Mouse (Mus musculus) liver (tissue): ENCODE measurements around the gene Cryba1.
A peak's percentile ranks its signal among the peaks of the same experiment; 100 is the strongest.

Experiments used
- DNase-seq: peaks from one replicate; pipeline ENCODE4 v3.0.0-alpha.2; 2020; ENCODE audit warnings: mixed read lengths

Cryba1 gene

DNA sequence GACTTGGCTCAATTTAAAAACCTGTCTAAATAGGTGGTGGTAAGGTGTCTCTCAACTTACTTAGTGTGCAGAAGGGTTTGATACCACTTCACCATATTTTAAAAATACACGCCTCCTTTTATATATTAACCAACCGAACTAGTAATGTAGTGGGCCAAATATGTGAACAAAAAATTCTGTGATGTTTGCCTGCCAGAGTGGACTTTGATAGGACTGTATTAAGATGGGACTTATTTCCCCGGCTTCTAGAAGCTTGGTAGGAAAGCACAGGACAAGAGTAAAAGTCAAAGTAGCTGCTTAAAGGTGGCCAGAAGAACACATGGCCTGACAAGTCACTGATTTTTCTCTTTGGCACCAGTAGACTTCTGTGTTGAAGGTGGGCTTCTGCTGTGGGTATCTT is 11.3 kb downstream of the Cryba1 start:
- DNase-seq = no peak

DNA sequence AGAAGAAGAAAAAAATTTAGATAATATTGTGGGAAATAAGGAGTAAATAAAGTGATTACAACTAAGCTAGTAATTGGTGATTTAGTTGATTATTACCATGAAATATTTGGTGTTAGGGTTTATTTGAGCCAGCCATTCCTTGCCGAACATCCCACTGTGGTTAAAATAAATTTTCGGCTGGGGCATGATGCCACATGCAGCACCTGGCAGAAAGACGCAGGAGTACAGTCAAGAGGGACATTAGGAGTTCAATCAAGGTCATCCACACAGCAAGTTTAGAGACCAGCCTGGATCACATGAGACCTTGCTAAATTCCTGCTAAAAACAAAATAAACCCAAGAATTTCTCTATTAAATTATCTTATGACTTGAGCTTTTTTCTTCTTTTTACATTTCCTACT is 16.0 kb downstream of the Cryba1 start:
- no peak for DNase-seq

DNA sequence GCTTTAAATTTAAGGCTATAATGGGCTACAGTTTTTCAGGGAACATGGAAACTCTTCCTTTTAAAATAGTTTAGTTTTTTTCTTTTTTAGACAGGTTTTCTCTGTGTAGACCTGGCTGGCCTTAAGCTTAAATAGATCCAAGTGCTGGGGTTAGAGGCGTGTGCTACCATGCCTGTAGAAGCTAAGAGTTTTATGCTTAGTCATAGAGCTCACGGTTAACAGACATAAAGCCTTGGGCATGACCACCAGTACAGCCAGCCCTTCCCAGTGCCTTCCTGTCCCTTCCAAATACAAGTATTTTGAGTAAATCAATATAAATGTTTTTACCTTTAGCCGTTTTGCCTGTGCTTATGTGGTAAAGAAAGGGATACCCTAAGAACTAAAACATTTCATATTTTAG is 19.2 kb downstream of the Cryba1 start:
- no peak for DNase-seq

DNA sequence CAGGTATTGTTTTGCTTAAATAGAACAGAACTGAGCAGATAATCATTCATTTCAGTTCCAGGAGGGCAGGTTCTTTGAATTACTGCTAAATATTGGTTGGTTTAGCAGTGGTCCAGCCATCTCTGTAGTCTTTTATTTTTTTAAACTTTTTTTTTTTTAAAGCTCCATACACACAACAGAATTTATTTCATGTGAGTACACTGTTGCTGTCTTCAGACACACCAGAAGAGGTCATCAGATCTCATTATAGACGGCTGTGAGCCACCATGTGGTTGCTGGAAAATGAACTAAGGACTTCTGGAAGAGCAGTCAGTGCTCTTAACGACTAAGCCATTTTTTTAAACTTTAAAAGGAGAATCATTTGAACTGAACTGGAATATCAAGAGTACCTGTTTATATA is 27.9 kb downstream of the Cryba1 start:
- no peak for DNase-seq

DNA sequence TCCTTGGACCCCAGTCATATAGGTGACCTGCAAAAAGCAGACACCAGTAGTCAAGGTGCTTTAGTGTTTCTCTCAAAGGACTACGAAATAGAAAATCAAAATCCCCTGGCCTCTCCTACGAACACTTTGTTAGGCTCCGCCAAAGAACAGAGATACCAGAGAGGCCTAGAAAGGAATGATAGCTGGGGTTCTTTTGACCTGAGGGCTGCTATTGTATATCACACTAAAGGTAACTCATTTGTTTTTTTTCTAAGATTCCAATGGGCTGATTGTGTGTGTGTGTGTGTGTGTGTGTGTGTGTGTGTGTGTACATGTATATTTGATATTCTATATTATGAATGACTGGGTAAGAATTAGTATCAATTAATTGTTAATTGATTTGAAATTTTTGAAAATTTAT is 32.1 kb downstream of the Cryba1 start:
- DNase-seq = no peak

DNA sequence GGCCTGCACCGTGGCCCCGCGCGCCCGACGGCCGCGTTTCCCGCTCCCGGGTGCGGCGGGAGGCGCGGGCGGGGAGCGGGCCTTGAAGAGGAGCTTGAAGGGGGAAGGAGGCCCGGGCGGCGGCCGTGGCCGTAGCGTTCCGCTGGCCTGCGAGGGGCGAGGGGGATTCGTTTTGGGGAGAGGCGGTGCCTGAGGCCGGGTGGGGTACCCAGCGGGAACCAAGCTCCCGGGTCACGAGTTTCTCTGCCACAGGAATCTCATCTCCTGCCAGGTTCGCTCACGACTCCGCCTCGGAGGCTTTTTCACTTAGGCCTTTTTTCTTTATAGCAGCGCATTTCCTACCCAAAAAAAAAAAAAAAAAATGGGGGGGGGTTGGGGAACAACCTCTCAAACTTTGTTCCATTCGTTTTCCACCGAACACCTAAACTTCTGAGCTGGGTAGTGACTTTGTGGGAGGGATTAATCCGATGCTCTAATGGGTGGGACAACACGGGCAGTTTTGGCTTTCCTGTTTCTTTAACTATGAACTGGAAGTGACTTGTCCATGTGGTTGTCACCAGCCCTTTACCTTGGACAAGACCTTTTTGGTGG is 37.4 kb downstream of the Cryba1 start:
- DNase-seq = peak; percentile 27

DNA sequence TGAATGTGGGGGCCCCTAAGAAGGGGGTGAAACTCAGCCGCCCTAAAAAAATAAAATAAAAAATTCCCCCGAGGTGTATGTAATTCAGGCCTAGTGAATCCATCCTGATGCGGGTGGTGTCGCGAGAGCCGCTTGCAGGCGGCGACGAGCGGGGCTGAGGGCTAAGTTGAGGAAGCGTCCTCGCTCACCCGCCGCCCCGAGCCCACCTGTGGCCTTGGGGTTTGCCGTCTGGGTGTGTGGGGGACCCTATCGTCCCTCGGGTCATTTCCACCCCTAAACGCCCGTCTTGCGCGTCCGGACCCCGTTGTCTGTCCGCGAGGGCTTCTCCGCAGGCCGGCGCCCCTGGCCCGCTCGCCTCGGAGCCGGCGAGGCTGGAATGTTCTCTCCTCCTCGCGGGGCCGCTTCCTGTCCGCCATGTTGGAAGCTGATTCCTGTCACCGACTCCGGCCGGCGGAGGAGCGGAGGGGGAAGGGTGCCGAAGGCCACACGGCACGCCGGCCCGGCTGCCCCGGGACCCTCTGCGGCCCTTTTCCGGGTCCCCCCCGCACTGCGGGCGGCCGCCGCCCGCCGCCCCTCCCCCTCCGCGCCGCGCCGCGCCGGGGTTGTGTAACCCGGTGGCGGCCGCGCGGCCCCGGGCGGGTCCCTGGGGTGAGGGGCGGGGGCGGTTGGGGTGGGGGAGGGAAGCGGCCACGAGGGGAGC is 38.1 kb downstream of the Cryba1 start:
- DNase-seq = peak; percentile 75

DNA sequence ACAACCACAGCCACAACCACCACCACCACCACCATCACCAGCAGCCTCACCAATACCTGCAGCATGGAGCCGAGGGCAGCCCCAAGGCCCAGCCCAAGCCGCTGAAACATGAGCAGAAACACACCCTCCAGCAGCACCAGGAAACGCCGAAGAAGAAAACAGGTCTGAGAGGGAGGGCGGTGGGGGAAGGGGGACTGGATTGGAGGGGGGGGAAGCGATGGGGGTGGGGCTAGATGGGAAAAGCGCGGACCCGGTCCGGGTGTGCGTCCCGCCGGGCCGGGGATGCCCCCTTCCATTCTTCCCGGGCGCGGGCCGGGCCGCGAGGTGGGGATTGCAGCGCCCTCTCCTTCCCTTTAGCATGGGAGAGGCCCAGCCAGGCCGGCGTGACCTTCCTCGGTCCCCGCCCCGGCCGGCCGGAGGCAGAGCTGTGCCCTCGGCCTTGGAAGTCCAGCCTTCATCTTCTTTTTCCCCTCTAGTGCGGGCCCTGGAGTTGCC is 38.7 kb downstream of the Cryba1 start:
- peak; percentile 67 for DNase-seq

DNA sequence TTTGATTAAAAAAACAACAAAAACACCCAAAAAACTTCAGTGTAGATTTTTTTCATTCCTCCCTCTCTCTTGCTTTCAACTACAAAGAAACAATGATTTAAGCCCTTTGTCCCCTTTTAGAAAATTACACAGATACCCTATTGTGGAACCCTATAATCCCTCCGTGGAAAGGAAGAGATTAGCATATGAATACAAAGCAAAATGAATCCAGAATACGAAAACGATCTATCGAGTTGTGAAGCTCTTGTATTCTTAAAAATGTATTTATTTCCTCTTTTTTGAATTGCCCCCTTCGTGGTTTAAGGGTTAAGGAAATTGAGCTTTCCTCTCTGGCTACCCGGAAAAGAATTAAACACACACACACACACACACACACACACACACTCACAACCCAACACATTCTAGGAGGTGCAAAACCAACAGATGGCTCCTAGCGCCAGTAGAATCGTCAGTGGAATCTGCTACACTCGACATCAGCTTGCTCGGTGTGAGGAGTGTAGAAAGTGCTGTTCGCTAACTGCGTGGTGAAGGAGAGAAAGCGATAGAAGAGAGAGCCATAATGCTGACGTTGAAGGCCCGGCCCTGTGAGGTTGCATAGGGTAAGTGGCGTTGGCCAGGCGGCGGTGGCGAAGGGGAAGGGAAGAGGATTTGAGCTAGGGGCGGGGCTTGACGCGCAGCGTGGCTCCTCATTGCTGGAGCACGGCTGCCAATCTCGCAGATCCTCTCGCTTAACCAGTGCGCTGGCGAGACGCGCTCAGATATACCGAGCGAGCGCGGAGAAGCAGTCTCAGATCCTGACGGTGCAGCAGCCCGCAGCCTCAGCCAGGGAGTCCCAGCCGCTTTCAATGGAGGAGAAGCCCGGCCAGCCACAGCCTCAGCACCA is 39.5 kb downstream of the Cryba1 start, which contains the start of gene Nufip2:
Nufip2 (plus strand) TSS at position 773 of the 883 bp plus-strand sequence.
- peak; percentile 99 for DNase-seq

DNA sequence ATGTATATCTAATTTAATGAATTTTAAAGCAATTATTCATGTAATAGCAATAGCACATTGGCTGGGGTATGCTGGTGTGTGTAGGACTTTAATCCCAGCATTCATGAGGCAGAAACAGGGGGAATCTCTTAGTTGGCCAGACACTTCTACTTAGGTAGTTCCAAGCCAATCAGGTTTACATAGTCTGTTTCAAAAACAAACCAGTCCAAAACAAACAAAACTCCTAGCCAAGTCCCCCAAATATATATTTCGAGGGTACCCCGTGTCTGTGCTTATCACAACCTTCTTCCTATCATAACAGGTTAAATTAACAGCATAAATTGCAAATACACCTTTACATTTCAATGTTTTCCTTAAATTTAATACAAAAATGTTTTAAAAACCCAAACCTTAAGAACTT is 40.2 kb downstream of the Cryba1 start:
- DNase-seq = no peak

DNA sequence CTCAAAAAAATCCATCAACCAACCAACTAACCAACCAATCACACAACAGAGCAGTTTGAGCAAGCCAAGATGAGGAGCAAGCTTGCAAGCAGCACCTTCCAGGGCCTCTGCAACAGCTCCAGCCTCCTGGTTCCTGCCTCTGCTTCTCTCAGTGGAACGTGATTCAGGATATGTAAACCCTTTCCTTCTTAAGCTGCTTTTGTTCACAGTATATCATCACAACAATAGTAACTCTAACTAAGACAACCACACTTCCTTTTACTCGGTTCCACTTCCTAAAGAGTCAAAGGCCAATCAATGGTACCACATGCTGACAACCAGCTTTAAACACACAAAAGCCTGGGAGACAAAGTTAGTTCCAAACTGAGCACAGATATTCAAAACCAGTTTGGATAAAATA is 45.1 kb downstream of the Cryba1 start:
- no peak for DNase-seq

DNA sequence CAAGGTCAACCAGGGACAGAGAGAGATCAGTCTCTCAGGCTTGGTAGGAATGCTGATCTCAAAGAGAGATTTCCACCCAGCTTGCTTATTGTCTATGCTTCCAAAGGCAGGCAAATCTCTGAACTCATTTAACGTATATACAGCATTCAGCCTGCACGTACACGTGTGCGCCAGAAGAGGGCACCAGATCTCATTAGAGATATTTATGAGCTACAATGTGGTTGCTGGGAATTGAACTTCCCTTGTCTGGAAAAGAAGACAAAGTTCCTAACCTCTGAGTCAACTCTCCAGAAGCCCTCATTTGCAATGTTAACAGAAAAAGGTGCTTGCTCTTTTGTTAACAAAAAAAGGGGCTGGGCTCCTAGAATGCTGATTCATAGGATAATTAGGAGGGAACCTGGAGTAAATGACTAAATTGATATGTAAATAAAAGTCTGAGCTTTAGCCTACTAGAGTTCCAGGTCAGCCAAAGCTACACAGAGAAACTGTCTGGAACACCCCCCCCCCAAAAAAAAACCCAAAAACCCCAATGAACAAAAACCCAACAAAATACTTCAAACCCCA is 51.6 kb downstream of the Cryba1 start:
- DNase-seq = peak; percentile 12

DNA sequence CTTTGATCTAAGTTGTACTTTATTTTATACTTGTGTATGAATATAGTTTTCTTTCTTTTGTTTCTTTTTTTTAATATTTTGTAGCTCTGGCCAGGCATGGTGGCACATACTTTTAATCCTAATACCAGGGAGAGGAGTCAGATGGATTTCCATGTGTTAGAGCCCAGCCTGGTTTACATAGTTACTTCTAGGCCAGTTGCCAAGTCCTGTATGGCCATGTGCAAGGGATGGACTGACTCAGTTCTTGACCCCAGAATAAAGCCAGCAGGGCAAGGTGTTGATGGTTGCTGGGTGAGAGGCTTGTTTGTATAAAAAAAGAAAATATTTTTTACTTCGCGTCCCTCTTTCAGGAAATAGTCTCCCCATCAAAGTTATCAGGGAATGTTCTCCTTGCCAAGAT is 52.3 kb downstream of the Cryba1 start:
- no peak for DNase-seq
